Mouse (Mus musculus) ES-Bruce4 (cell line): ENCODE data around the gene Elavl4. TPM values are rescaled to one million over a fixed set of nuclear protein-coding genes. Genes with fewer than 3 reads are reported as not detected.

Experiments used
- H3K27ac ChIP-seq: 2 replicates; pipeline ENCODE4 v1.5.1; 2012; ENCODE audit warnings: low read length, inconsistent platforms; ENCODE audit not compliant: insufficient read depth
- H3K27me3 ChIP-seq: 2 replicates; pipeline ENCODE4 v1.6.1; 2012; ENCODE audit warnings: mild to moderate bottlenecking, low read length, inconsistent platforms; ENCODE audit not compliant: control insufficient read depth, poor library complexity, insufficient read depth, severe bottlenecking
- H3K36me3 ChIP-seq: 2 replicates; pipeline ENCODE4 v1.6.1; 2012; ENCODE audit warnings: inconsistent platforms, mild to moderate bottlenecking, low read length, moderate library complexity; ENCODE audit not compliant: control insufficient read depth, poor library complexity, insufficient read depth, severe bottlenecking
- H3K4me1 ChIP-seq: one replicate; pipeline ENCODE4 v1.8.1; 2011; ENCODE audit warnings: low read length; ENCODE audit not compliant: control insufficient read depth, insufficient read depth
- H3K4me3 ChIP-seq: 2 replicates; pipeline ENCODE4 v1.5.1; 2011; ENCODE audit warnings: low read depth, mild to moderate bottlenecking, low read length
- H3K9ac ChIP-seq: 2 replicates; pipeline ENCODE4 v1.6.1; 2012; ENCODE audit warnings: low read depth, mild to moderate bottlenecking, inconsistent platforms; ENCODE audit not compliant: poor library complexity, severe bottlenecking
- H3K9me3 ChIP-seq: replicated peaks from 2 replicates; pipeline ENCODE4 v1.6.1; 2012; ENCODE audit warnings: mild to moderate bottlenecking, low read length, inconsistent platforms; ENCODE audit not compliant: control insufficient read depth, poor library complexity, insufficient read depth, severe bottlenecking
- CTCF ChIP-seq: IDR thresholded peaks from one replicate; pipeline ENCODE4 v1.8.1; 2011; ENCODE audit warnings: low read depth, low read length
- EP300 ChIP-seq: IDR thresholded peaks from 2 replicates; pipeline ENCODE4 v1.6.1; 2011; ENCODE audit warnings: low read depth, low read length; ENCODE audit not compliant: insufficient read depth
- POLR2A ChIP-seq: IDR thresholded peaks from one replicate; pipeline ENCODE4 v1.8.1; 2011; ENCODE audit warnings: low read length; ENCODE audit not compliant: insufficient read depth
- polyA plus RNA-seq: library from polyadenylated mRNA; stranded (reverse); fragments of >200 nt; gene quantifications from 2 replicates; pipeline ENCODE4 v1.2.4, GENCODE M21; 2011; ENCODE audit warnings: low read depth; ENCODE audit not compliant: missing spikeins, insufficient read depth, insufficient read length

Gene Elavl4
- polyA plus RNA-seq, 1 experiment = 3.8 TPM

DNA sequence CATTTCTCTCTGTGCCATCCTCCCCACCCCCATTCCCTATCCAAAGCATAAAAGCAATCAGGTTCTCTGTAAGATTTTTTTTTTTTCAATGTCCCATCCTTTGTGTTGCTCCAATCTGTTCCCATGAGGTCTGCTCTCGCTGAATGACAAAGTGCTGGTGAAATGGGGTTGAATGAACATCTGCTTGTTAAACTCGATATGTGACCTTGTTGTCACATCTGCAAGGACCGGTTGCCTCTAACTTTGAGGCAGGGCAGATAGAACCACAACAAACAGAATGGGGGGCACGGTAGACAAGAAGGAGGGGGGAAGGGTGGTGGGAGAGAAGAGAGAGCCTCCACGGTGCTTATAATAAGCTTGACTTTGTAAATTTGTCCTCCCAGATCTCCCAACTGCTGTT, 138.0 kb downstream of the Elavl4 start:
- TF ChIP-seq EP300 (no peak), CTCF (no peak), POLR2A (no peak)
- Histone ChIP-seq H3K9ac (no peak overlapping the region), H3K27ac (no peak overlapping the region), H3K36me3 (no peaks in the 10 kb centered on the region), H3K4me1 (no peaks in the 10 kb centered on the region), H3K9me3 (no peaks in the 10 kb centered on the region), H3K27me3 (no peaks in the 10 kb centered on the region; the same call in 1 of the 2 replicates), H3K4me3 (no peak overlapping the region)

DNA sequence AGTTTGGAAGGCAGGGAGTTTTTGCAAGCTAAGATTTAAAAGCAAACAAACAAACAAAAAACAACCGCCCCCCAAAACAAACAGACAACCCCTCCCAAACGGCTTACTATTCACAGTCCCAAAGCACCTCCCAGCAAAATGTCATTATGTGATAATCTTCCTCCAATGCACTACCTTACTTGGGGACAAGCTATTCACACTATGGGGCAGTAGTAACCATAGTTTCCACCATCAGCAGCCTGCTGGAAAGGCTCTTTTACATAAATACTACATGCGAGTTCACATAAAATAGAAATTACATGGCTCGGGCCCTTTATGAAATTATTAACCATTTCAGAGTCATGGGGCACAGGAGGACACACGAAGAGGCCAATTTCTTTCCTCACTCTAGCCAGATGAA, 141.5 kb downstream of the Elavl4 start:
- H3K9ac ChIP-seq = no peak overlapping the region
- H3K4me1 ChIP-seq = no peaks in the 10 kb centered on the region
- no peaks in the 10 kb centered on the region; the same call in 1 of the 2 replicates for H3K27me3 ChIP-seq
- no peaks in the 10 kb centered on the region for H3K9me3 ChIP-seq
- TF ChIP-seq EP300 = no peak
- no peak for TF ChIP-seq POLR2A
- no peak for TF ChIP-seq CTCF
- H3K27ac ChIP-seq = no peak overlapping the region
- no peaks in the 10 kb centered on the region for H3K36me3 ChIP-seq
- no peak overlapping the region for H3K4me3 ChIP-seq

DNA sequence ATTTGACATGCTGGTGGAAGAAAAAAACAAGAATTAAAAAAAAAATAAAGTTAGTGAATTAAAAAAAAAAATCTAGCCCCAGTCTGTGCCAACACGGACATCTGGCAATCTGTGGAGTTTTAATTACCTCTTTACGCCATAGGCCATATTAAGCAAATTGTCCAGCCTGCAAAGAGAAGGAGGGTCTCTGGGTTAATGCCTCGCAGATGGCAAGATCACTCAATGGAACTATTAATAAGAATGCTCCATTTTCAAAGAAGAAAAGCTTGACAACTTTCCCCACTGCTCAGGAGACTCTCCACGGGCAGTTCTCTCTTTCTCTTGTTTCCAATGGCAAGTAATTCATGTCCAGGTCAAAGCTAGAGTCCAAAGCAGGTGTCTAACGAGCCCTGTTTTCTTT, 142.1 kb downstream of the Elavl4 start:
- H3K36me3 ChIP-seq = no peaks in the 10 kb centered on the region
- no peaks in the 10 kb centered on the region for H3K9me3 ChIP-seq
- H3K9ac ChIP-seq = no peak overlapping the region
- H3K27me3 ChIP-seq = no peaks in the 10 kb centered on the region; the same call in 1 of the 2 replicates
- H3K4me1 ChIP-seq = no peaks in the 10 kb centered on the region
- no peak overlapping the region for H3K4me3 ChIP-seq
- TF ChIP-seq EP300 = no peak
- TF ChIP-seq POLR2A = no peak
- no peak for TF ChIP-seq CTCF
- H3K27ac ChIP-seq = no peak overlapping the region

GRCm38 (mm10) chr4:110201680-110202079, 150.0 kb downstream of the Elavl4 start:
- H3K36me3 ChIP-seq = no peaks in the 10 kb centered on the region
- no peak overlapping the region for H3K4me3 ChIP-seq
- H3K9ac ChIP-seq = no peak overlapping the region
- no peak overlapping the region for H3K27ac ChIP-seq
- no peaks in the 10 kb centered on the region for H3K4me1 ChIP-seq
- TF ChIP-seq CTCF = no peak
- no peak for TF ChIP-seq EP300
- TF ChIP-seq POLR2A = no peak
- no peaks in the 10 kb centered on the region for H3K27me3 ChIP-seq
- no peaks in the 10 kb centered on the region for H3K9me3 ChIP-seq

GRCm38 (mm10) chr4:110199897-110200296, 151.8 kb downstream of the Elavl4 start:
- no peak overlapping the region for H3K9ac ChIP-seq
- no peak overlapping the region for H3K4me3 ChIP-seq
- no peaks in the 10 kb centered on the region for H3K27me3 ChIP-seq
- no peak for TF ChIP-seq POLR2A
- no peak for TF ChIP-seq CTCF
- no peak for TF ChIP-seq EP300
- no peaks in the 10 kb centered on the region for H3K9me3 ChIP-seq
- no peaks in the 10 kb centered on the region for H3K36me3 ChIP-seq
- H3K4me1 ChIP-seq = no peaks in the 10 kb centered on the region
- no peak overlapping the region for H3K27ac ChIP-seq

DNA sequence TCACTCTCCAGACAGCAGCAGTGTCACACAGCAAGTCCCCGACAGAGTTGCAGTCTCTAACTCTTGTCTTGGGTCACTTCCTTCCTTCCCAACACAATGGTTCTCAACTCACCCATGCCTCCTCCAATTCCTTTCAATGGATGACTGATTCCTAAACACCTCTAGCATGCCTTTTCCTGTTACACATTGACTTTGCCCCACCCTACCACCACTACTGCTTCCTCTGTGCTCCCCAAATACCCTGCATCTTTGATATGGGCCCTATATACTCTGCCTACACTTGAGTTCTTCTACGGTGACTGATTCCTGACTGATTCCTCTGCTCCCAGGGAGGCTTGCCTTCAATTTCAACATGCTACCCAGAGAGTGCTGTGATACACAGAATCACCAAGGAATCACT, 153.1 kb downstream of the Elavl4 start:
- H3K4me3 ChIP-seq = no peak overlapping the region
- H3K27ac ChIP-seq = no peak overlapping the region
- no peaks in the 10 kb centered on the region for H3K27me3 ChIP-seq
- no peaks in the 10 kb centered on the region for H3K4me1 ChIP-seq
- no peaks in the 10 kb centered on the region for H3K36me3 ChIP-seq
- no peak for TF ChIP-seq CTCF
- no peak for TF ChIP-seq POLR2A
- TF ChIP-seq EP300 = no peak
- H3K9me3 ChIP-seq = no peaks in the 10 kb centered on the region
- no peak overlapping the region for H3K9ac ChIP-seq
